Mouse (Mus musculus) G1E (cell line): Measurements from ENCODE around the gene Wdr43. TPM values are rescaled to one million over a fixed set of nuclear protein-coding genes. Genes with fewer than 3 reads are reported as not detected.

Experiments
- ATAC-seq: 2 replicates; pipeline ENCODE4 v1.8.0; 2016; ENCODE audit warnings: mild to moderate bottlenecking; ENCODE audit not compliant: insufficient number of reproducible peaks, poor library complexity, low FRiP score, severe bottlenecking; ENCODE audit errors: extremely low read depth
- DNase-seq: peaks from one replicate; pipeline ENCODE4 v3.0.0; 2012; ENCODE audit warnings: low spot score
- H3K27me3 ChIP-seq: 2 replicates; pipeline ENCODE4 v1.6.1; 2012; ENCODE audit warnings: mild to moderate bottlenecking, low read length, inconsistent platforms; ENCODE audit not compliant: insufficient read depth
- H3K36me3 ChIP-seq: replicated peaks from 2 replicates; pipeline ENCODE3; 2012; ENCODE audit warnings: mild to moderate bottlenecking, inconsistent platforms
- H3K4me1 ChIP-seq: 2 replicates; pipeline ENCODE4 v1.6.1; 2012; ENCODE audit warnings: low read depth, low read length, inconsistent platforms, mixed read lengths; ENCODE audit not compliant: insufficient read depth
- H3K4me3 ChIP-seq: 2 replicates; pipeline ENCODE4 v1.5.1; 2012; ENCODE audit warnings: low read depth, mild to moderate bottlenecking, inconsistent platforms, low read length, moderate library complexity, mixed read lengths
- H3K9me3 ChIP-seq: replicated peaks from 2 replicates; pipeline ENCODE4 v1.6.1; 2012; ENCODE audit warnings: inconsistent platforms
- CTCF ChIP-seq: IDR thresholded peaks from 2 replicates; pipeline ENCODE4 v1.5.1; 2012; ENCODE audit warnings: low read depth, low read length, inconsistent platforms, mixed read lengths
- GATA1 ChIP-seq: IDR thresholded peaks from 2 replicates; pipeline ENCODE4 v1.6.1; 2012; ENCODE audit warnings: borderline replicate concordance, low read length, inconsistent platforms, mixed read lengths
- GATA2 ChIP-seq: IDR thresholded peaks from 2 replicates; pipeline ENCODE4 v1.6.1; 2012; ENCODE audit warnings: low read depth, low read length, inconsistent platforms, borderline replicate concordance
- POLR2AphosphoS5 ChIP-seq: IDR thresholded peaks from 2 replicates; pipeline ENCODE4 v1.6.1; 2012; ENCODE audit warnings: low read depth, low read length, inconsistent platforms; ENCODE audit not compliant: insufficient replicate concordance
- TAL1 ChIP-seq: conservative IDR thresholded peaks from 2 replicates; pipeline ENCODE4 v1.6.1; 2012; ENCODE audit warnings: low read depth, low read length, inconsistent platforms, mixed read lengths
- polyA plus RNA-seq: library from polyadenylated mRNA; stranded (reverse); fragments of >175 nt; gene quantifications from 2 replicates; pipeline ENCODE4 v1.2.3, GENCODE M21; 2012
- total RNA-seq, 2 experiments: library from RNA; stranded (forward) in 1 of 2; stranded (reverse) in 1 of 2; fragments of 200-1000 nt in 1 of 2; fragments of >200 nt in 1 of 2; fragmentation: Nextera tagmentation in 1 of 2; gene quantifications; 2 replicates each; pipeline ENCODE4 v1.2.3; 2014 to 2017

The Wdr43 gene
- total RNA-seq (2014; fragmentation: Nextera tagmentation), result 197 and 205 TPM in 2 replicates
- 165 and 231 TPM in 2 replicates for total RNA-seq (2017)
- polyA plus RNA-seq, result 59.0 and 77.6 TPM in 2 replicates

DNA sequence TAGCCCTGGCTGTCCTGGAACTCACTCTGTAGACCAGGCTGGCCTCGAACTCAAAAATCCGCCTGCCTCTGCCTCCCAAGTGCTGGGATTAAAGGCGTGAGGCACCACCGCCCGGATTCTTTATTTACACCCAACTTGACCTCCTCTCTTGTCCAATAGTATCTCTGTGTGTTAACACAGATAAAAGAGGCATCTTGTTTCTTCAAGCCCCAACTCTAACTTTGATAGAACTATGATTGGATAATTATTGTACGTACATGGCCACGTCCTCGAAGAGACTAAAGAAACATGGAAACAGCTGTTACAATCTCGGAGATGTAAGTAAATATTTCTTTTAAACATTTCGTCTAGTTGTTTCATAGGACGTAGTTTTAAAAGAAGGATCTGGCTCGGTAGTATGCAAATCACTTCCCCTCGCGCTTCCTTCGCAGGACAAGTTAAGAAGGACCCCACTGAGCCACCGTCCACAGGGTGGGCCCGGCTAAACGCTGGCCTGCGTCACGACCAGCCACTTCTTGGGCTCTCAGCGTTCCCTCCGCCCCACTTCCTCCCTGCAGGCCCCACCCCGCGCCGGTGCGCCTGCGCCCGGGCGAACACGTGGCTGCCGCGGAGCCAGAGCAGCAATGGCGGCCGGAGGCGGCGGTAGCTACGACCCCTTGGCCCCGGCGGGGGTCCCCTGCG is at the start of gene Wdr43:
Wdr43 (plus strand) TSS at position 258 of the 681 bp plus-strand sequence.
- Histone ChIP-seq H3K4me3 (peak within 1 kb of the TSS; percentile 98), H3K9me3 (no peaks in the 10 kb centered on the region), H3K4me1 (peaks cover 31% of the 10 kb centered on the region), H3K27me3 (no peaks in the 10 kb centered on the region), H3K36me3 (peaks cover 28% of the 10 kb centered on the region)
- peak; percentile 81 for DNase-seq
- TF ChIP-seq TAL1 (no peak), POLR2AphosphoS5 (no peak), GATA1 (no peak), CTCF (no peak), GATA2 (no peak)
- ATAC-seq, result peak; percentile 96

- DNase-seq (no peak), ATAC-seq (no peak)
- Histone ChIP-seq H3K4me3 (no peak overlapping the region), H3K36me3 (peaks cover 16% of the 10 kb centered on the region), H3K27me3 (no peaks in the 10 kb centered on the region), H3K9me3 (no peaks in the 10 kb centered on the region), H3K4me1 (no peaks in the 10 kb centered on the region)
- TF ChIP-seq GATA1, result no peak
- TF ChIP-seq CTCF, result no peak
- no peak for TF ChIP-seq POLR2AphosphoS5
- TF ChIP-seq GATA2, result no peak
- no peak for TF ChIP-seq TAL1
Observed at GRCm38 (mm10) chr17:71579176-71579705, 36.5 kb upstream of the Wdr43 start.

- TF ChIP-seq POLR2AphosphoS5 (no peak), TAL1 (no peak), CTCF (no peak), GATA2 (no peak)
- peak; percentile 1; the same call in 1 of the 2 replicates for ATAC-seq
Observed at GRCm38 (mm10) chr17:71597881-71598658, 17.6 kb upstream of the Wdr43 start.

DNA sequence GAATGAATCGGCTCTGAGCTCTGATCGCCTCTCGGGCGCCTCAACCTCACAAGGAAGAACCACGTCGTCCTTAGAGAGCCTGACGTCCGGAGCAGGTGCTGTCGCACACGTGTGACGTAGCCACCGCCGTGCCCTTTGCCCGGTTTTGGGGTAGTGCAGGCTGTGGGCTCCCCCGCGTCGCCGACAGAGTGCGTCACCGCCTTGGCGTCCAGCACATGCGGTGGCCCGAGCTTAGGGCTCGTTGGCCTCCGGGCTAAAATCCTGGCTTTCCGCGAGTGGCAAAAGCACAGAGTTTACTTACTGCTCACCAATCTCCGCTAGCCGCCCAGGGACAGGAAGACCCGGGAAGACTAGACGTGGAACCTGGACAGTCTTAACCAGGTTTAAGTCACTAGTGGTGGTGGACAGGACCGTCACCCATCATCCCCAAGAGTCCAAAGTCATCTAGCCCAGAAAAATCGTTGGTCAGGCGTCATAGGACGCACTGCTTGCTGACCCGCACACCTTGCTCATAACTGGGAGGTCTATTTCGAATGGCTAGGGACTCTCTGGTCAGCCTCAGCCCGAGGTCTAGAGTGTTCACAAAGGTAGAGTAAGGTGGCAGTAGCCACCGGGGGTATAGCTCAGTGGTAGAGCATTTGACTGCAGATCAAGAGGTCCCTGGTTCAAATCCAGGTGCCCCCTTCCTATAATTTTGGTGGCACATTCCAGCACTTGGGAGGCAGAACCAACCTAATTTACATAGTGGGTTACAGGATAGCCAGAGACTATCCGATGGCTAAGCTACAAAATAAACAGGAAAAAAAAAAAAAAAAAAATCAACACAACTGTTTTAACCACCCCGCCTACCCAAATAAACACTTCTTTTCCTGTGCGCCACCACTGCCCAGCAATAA is 16.8 kb upstream of the Wdr43 start:
- DNase-seq, result peak; percentile 81

More at GRCm38 (mm10) chr17:71597881-71598658, 17.6 kb upstream of the Wdr43 start:
- Histone ChIP-seq H3K36me3 (peaks cover 27% of the 10 kb centered on the region), H3K27me3 (peaks cover 10% of the 10 kb centered on the region), H3K9me3 (no peaks in the 10 kb centered on the region), H3K4me1 (peaks cover 36% of the 10 kb centered on the region), H3K4me3 (peak overlapping the region; percentile 89)
- DNase-seq, result peak; percentile 29

GRCm38 (mm10) chr17:71616319-71617032 is 781 bp downstream of the Wdr43 start:
- Histone ChIP-seq H3K36me3 (peaks cover 33% of the 10 kb centered on the region), H3K27me3 (no peaks in the 10 kb centered on the region), H3K4me1 (peaks cover 37% of the 10 kb centered on the region), H3K9me3 (no peaks in the 10 kb centered on the region), H3K4me3 (peak overlapping the region; percentile 98)
- no peak for ATAC-seq
- peak; percentile 32 for DNase-seq
- TF ChIP-seq POLR2AphosphoS5 (no peak), CTCF (no peak), TAL1 (no peak)

More for the DNA sequence above, 16.8 kb upstream of the Wdr43 start:
- H3K4me3 ChIP-seq, result peak overlapping the region; percentile 89
- H3K9me3 ChIP-seq, result no peaks in the 10 kb centered on the region
- ATAC-seq, result peak; percentile 86
- peaks cover 17% of the 10 kb centered on the region for H3K27me3 ChIP-seq
- TF ChIP-seq POLR2AphosphoS5 (no peak), CTCF (no peak), GATA1 (no peak), GATA2 (no peak), TAL1 (no peak)
- H3K36me3 ChIP-seq, result peaks cover 20% of the 10 kb centered on the region
- peaks cover 36% of the 10 kb centered on the region for H3K4me1 ChIP-seq
